Mouse (Mus musculus): ENCODE measurements around the gene Bhlha15. TPM values are rescaled to one million over a fixed set of nuclear protein-coding genes. Genes with fewer than 3 reads are reported as not detected.

The Bhlha15 gene
- polyA plus RNA-seq, 1 experiment = not detected

- no peaks in the 10 kb centered on the region for H3K36me3 ChIP-seq (ENCODE audit: control insufficient read depth)
- TF ChIP-seq GATA1 (IDR thresholded peaks at IDR 0.05; ENCODE audit: low read length) = no peak
- no peak for TF ChIP-seq TAL1 (IDR thresholded peaks at IDR 0.05; ENCODE audit: low read length)
- peaks cover 2% of the 10 kb centered on the region; the same call in 1 of the 2 replicates for H3K9me3 ChIP-seq (ENCODE audit: control insufficient read depth, low read length)
These were observed 42.4 kb downstream of the Bhlha15 start for GRCm38 (mm10) chr5:144232531-144232930.

GRCm38 (mm10) chr5:144234222-144234621 lies 44.1 kb downstream of the Bhlha15 start:
- Histone ChIP-seq H3K36me3 (ENCODE audit: control insufficient read depth) (no peaks in the 10 kb centered on the region), H3K4me1 (ENCODE audit: control insufficient read depth) (no peaks in the 10 kb centered on the region), H3K27me3 (ENCODE audit: control insufficient read depth) (no peaks in the 10 kb centered on the region), H3K9me3 (ENCODE audit: control insufficient read depth, low read length) (peaks cover 2% of the 10 kb centered on the region; the same call in 1 of the 2 replicates), H3K4me3 (replicated peaks) (no peak overlapping the region)
- no peak for TF ChIP-seq TAL1 (IDR thresholded peaks at IDR 0.05; ENCODE audit: low read length)
- no peak for TF ChIP-seq GATA1 (IDR thresholded peaks at IDR 0.05; ENCODE audit: low read length)

More at GRCm38 (mm10) chr5:144232531-144232930, 42.4 kb downstream of the Bhlha15 start:
- no peaks in the 10 kb centered on the region for H3K4me1 ChIP-seq (ENCODE audit: control insufficient read depth)
- no peaks in the 10 kb centered on the region for H3K27me3 ChIP-seq (ENCODE audit: control insufficient read depth)
- no peak overlapping the region for H3K4me3 ChIP-seq (replicated peaks)

- no peaks in the 10 kb centered on the region for H3K4me1 ChIP-seq (ENCODE audit: control insufficient read depth)
- TF ChIP-seq TAL1 (IDR thresholded peaks at IDR 0.05; ENCODE audit: low read length) = no peak
- no peak for TF ChIP-seq GATA1 (IDR thresholded peaks at IDR 0.05; ENCODE audit: low read length)
- H3K27me3 ChIP-seq (ENCODE audit: control insufficient read depth) = no peaks in the 10 kb centered on the region
- no peak overlapping the region for H3K4me3 ChIP-seq (replicated peaks)
- H3K9me3 ChIP-seq (ENCODE audit: control insufficient read depth, low read length) = peaks cover 2% of the 10 kb centered on the region; the same call in 1 of the 2 replicates
- no peaks in the 10 kb centered on the region for H3K36me3 ChIP-seq (ENCODE audit: control insufficient read depth)
These were observed 44.6 kb downstream of the Bhlha15 start for GRCm38 (mm10) chr5:144234714-144235113.

- Histone ChIP-seq H3K36me3 (ENCODE audit: control insufficient read depth) (no peaks in the 10 kb centered on the region), H3K9me3 (ENCODE audit: control insufficient read depth, low read length) (no peaks in the 10 kb centered on the region), H3K4me1 (ENCODE audit: control insufficient read depth) (no peaks in the 10 kb centered on the region), H3K4me3 (replicated peaks) (no peak overlapping the region), H3K27me3 (ENCODE audit: control insufficient read depth) (no peaks in the 10 kb centered on the region)
- TF ChIP-seq GATA1 (IDR thresholded peaks at IDR 0.05; ENCODE audit: low read length) (no peak), TAL1 (IDR thresholded peaks at IDR 0.05; ENCODE audit: low read length) (no peak)
These were observed 48.9 kb downstream of the Bhlha15 start for GRCm38 (mm10) chr5:144238969-144239368.

Other genes starting within 250 kb of the Bhlha15 start
- 4.1 and 5.2 TPM in 2 replicates for gene Ccz1, start 175.4 kb upstream of the Bhlha15 start, polyA plus RNA-seq (2012)
- not detected in 2 replicates for gene Ocm, start 163.6 kb upstream of the Bhlha15 start, polyA plus RNA-seq (2012)
- gene Lmtk2, start 89.8 kb upstream of the Bhlha15 start, polyA plus RNA-seq (2012) = 0.70 and 0.73 TPM in 2 replicates
- gene Tecpr1, start 33.3 kb downstream of the Bhlha15 start, polyA plus RNA-seq (2012) = 0.09 and 0.18 TPM in 2 replicates
- gene Bri3, start 54.2 kb downstream of the Bhlha15 start, polyA plus RNA-seq (2012) = 1.5 and 2.0 TPM in 2 replicates
- gene Baiap2l1, start 167.8 kb downstream of the Bhlha15 start, polyA plus RNA-seq (2012) = not detected in 2 replicates